Mouse (Mus musculus): ENCODE results near the gene Vsnl1.

The Vsnl1 gene

GRCm38 (mm10) chr12:11384754-11385153, 51.7 kb downstream of the Vsnl1 start:
- no peak for DNase-seq (ENCODE audit: low read depth, low spot score)

DNA sequence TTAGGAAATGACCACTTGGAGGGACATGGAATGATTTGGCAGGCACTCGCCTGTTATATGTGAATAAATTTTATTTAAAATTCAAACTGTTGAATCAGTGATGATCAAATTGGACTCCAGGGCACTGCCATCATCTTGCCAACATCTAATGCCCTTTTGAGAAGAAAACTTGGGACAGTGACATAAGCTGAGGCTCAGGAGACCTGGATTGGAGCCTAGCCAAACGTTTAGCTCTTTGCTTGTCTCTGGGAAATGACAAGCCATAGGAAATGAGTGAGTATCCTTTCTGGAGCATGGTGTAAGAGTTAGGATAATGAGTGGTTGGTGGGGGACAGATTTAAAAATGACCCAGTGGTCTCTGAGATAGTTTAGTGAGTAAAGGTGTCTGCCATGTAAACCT, 57.0 kb downstream of the Vsnl1 start:
- no peak for DNase-seq (ENCODE audit: low read depth, low spot score)

GRCm38 (mm10) chr12:11370056-11370455, 66.4 kb downstream of the Vsnl1 start:
- peak; percentile 91 for DNase-seq (ENCODE audit: low read depth, low spot score)

DNA sequence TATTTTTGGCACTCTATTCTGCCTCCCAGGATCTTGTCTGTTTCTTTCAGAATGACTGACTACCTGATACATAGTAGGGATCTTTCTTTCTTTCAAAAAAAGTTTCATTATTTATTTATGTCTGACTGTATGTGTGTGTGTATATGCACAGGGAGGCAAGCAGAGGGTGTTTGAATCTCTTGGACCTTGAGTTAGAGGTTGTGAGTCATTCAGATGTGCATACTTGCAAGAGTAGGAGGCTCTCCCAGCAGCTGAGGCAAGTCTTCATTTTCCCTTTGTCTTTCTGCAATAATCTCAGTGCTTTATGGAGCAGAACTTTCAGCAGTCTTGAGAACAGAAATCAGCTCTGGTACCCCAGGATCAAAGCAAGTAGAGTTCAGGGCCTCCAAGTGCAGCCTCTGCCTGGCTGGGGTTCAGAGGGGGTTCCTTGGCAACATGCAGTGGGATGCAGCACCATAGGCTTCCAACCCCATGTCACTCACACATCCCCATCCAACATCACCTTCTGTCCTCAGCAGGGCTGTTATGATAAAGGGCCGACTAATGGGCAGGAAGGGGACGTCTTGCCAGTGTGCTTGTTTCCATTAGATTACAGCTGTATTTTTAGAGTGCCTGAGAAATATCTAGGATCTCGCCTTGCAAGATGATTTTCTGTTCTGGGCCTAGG, 69.2 kb downstream of the Vsnl1 start:
- DNase-seq (ENCODE audit: low read depth, low spot score), result no peak

GRCm38 (mm10) chr12:11364870-11365269, 71.5 kb downstream of the Vsnl1 start:
- peak; percentile 44 for DNase-seq (ENCODE audit: low read depth, low spot score)

DNA sequence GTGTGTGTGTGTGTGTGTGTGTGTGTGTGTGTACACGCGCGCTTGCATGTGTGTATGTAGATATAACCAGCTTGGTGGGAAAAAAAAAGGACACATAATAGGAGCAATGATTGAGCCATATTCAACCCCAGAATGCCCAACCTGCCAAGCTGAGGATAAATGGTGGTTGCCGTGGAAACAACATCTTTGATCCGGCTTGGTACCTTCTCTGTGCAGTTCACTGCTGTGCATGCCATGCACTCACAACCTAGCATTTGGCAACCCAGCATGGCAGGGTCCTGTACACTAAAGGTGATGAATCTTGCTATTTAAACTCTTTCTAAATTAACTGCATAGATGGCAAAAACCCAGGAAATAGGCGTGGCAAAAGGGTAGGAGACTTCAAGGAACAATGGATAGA, 74.0 kb downstream of the Vsnl1 start:
- DNase-seq (ENCODE audit: low read depth, low spot score), result no peak

- peak; percentile 84 for DNase-seq (ENCODE audit: low read depth, low spot score)
These were observed 85.5 kb downstream of the Vsnl1 start for GRCm38 (mm10) chr12:11350895-11351294.

GRCm38 (mm10) chr12:11349870-11350269, 86.5 kb downstream of the Vsnl1 start:
- DNase-seq (ENCODE audit: low read depth, low spot score), result no peak

GRCm38 (mm10) chr12:11348423-11348822, 88.0 kb downstream of the Vsnl1 start:
- no peak for DNase-seq (ENCODE audit: low read depth, low spot score)

DNA sequence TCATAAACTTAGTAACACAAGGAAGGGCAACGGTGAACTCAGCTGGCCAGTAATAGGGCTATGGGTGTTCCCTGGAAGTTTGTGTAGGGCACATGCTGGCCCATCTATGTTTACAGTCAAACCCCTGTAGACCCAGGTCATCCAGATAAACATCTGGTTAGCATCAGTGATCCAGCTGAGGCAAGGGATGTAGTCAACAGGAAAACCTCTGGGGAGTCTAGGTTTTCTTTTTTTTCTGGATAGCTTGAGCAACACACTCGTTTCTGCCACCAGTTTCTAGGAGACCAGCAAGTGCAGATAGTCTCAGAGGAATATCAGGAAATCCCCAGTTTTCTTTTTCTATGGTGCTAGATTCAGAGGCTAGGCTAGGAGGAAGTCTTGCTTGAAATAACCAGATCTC, 90.5 kb downstream of the Vsnl1 start:
- peak; percentile 81 for DNase-seq (ENCODE audit: low read depth, low spot score)

DNA sequence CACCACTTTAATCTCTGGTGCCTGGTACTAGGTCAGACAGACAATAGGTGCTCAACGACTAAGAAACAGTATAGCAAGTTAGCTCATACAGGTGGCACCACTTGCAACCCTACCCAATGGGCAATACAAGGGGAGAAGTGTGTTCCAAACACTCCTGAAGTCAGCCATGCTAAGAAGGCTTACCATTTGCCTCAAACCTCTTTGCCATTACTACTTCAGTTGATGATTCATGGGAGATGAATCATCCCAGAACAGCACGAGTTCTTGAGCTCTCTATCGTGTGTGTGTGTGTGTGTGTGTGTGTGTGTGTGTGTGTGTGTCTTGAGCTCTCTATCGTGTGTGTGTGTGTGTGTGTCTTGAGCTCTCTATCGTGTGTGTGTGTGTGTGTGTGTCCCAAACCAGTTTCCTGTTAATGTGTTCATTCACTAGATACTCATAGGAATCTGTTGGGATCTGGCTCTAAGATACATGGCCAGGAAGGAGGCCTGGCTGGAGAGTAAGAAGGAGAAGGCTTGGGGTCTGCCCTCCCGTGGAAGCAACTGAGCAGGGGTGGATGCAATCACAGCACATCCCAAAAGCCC, 94.3 kb downstream of the Vsnl1 start:
- DNase-seq (ENCODE audit: low read depth, low spot score), result peak; percentile 81

DNA sequence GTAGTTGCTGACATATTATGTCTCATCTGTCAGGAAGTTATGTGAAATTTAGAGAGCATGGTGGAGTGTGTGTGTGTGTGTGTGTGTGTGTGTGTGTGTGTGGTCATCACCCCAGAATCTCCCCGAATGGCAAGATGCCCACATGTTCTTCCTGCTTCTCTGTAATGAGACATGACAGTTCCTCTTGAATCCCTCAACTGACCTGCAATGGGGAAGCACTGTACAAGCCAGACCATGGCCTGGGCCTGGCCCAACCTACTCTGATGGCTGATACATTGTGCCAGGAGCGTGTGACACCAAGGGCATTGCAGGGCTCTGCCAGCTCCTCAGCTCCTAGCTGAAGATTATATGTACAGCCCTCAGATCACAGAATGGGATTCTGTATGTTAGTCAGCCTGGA, 98.2 kb downstream of the Vsnl1 start:
- no peak for DNase-seq (ENCODE audit: low read depth, low spot score)

- DNase-seq (ENCODE audit: low read depth, low spot score), result peak; percentile 82
These were observed 99.6 kb downstream of the Vsnl1 start for GRCm38 (mm10) chr12:11336845-11337244.

DNA sequence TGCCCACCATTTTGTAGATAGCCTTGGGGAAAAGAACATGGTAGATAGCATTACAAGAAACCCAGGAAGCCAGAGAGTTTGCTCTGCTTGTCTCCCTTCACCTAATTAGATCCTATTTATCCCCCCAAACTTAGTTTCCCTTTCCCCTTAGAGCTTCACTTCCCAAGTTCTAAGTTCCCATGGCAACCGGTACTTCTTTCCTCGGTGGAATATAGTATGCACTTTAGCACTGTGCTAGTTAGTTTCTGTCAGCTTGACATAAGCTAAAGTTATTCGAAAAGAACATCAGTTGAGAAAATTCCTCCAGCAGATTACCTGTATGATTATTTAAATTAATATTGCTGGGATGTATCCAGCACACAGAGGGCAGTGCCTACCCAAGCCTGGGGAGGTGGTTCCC, 109.9 kb downstream of the Vsnl1 start:
- no peak for DNase-seq (ENCODE audit: low read depth, low spot score)

- no peak for DNase-seq (ENCODE audit: low read depth, low spot score)
These were observed 111.9 kb downstream of the Vsnl1 start for GRCm38 (mm10) chr12:11324480-11324879.

DNA sequence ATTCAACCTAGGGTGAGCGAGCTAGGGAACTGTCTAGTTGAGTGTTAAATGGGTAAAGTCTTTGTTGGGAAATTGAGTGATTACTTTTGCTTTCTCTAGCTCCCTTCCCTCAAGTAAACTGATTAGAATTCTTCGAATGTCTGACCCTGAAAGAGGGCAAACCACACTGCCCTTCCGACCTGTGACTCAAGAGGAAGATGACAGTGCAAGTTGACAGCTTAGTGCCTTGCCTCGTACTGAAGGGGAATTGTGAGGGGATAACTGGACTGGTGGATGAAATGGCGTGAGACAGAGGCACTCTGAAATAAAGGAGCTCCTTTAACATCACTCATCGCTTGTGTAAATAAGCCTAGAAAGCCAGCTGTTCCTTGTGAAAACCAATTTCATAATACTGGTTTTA, 118.7 kb downstream of the Vsnl1 start:
- DNase-seq (ENCODE audit: low read depth, low spot score), result peak; percentile 72

- peak; percentile 38 for DNase-seq (ENCODE audit: low read depth, low spot score)
These were observed 122.6 kb downstream of the Vsnl1 start for GRCm38 (mm10) chr12:11313840-11314239.

- no peak for DNase-seq (ENCODE audit: low read depth, low spot score)
These were observed 125.3 kb downstream of the Vsnl1 start for GRCm38 (mm10) chr12:11311106-11311505.

- no peak for DNase-seq (ENCODE audit: low read depth, low spot score)
These were observed 129.4 kb downstream of the Vsnl1 start for GRCm38 (mm10) chr12:11306753-11307645.

GRCm38 (mm10) chr12:11300858-11301257, 135.6 kb downstream of the Vsnl1 start:
- DNase-seq (ENCODE audit: low read depth, low spot score), result no peak

GRCm38 (mm10) chr12:11286382-11286781, 150.0 kb downstream of the Vsnl1 start:
- DNase-seq (ENCODE audit: low read depth, low spot score), result no peak

GRCm38 (mm10) chr12:11281584-11281983, 154.8 kb downstream of the Vsnl1 start:
- no peak for DNase-seq (ENCODE audit: low read depth, low spot score)

DNA sequence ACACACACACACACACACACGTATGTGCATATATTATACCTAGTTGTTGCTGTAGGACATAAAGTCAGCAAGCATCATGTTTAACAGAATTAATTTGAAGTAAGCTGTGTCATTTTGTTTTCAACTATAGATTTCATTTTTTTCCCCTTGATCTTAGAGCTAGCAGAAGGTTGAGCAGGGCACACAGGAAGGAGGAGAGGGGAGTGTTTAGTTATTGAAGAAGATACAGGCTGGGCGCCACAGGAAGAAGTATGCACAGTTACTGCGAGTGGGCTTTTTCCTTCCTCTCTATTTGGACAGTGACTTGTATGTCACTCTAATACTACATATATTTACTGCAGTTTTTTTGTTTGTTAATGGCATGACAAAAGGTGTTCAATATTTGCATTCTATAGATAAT, 156.5 kb downstream of the Vsnl1 start:
- DNase-seq (ENCODE audit: low read depth, low spot score), result no peak
